Mouse (Mus musculus) forebrain, embryonic 11.5 days (tissue): ENCODE data around the gene Olfr622. TPM values are rescaled to one million over a fixed set of nuclear protein-coding genes. Genes with fewer than 3 reads are reported as not detected.

Experiments
- ATAC-seq: fragments of 200-750 bp; cut with Nextera tagmentation; replicated peaks from 2 replicates; pipeline ENCODE4 v1.8.0; 2017; ENCODE audit warnings: moderate TSS enrichment; ENCODE audit not compliant: low FRiP score
- DNase-seq: peaks from one replicate; pipeline ENCODE4 v3.0.0-alpha.2; 2017; ENCODE audit warnings: low spot score
- H3K27ac ChIP-seq: fragments of 300-500 bp; sonication (generic); 2 replicates; pipeline ENCODE4 v1.5.1; 2014; ENCODE audit warnings: low read depth, low read length
- H3K27me3 ChIP-seq: fragments of 300-500 bp; sonication (generic); 2 replicates; pipeline ENCODE4 v1.6.1; 2014; ENCODE audit warnings: mild to moderate bottlenecking, low read length, mixed read lengths; ENCODE audit not compliant: control insufficient read depth, insufficient read depth
- H3K36me3 ChIP-seq: fragments of 300-500 bp; sonication (generic); 2 replicates; pipeline ENCODE4 v1.6.1; 2014; ENCODE audit warnings: mild to moderate bottlenecking, low read length, moderate library complexity, mixed read lengths; ENCODE audit not compliant: control insufficient read depth, insufficient read depth
- H3K4me1 ChIP-seq: fragments of 300-500 bp; sonication (generic); replicated peaks from 2 replicates; pipeline ENCODE4 v1.6.1; 2014; ENCODE audit warnings: low read length, mixed read lengths; ENCODE audit not compliant: control insufficient read depth, insufficient read depth
- H3K4me2 ChIP-seq: fragments of 300-500 bp; sonication (generic); 2 replicates; pipeline ENCODE4 v1.6.1; 2014; ENCODE audit warnings: low read depth, mild to moderate bottlenecking, low read length, moderate library complexity, mixed read lengths; ENCODE audit not compliant: severe bottlenecking
- H3K4me3 ChIP-seq: fragments of 300-500 bp; sonication (generic); 2 replicates; pipeline ENCODE4 v1.5.1; 2014; ENCODE audit warnings: low read depth, low read length
- H3K9ac ChIP-seq: fragments of 300-500 bp; sonication (generic); 2 replicates; pipeline ENCODE4 v1.6.1; 2014; ENCODE audit warnings: low read length
- H3K9me3 ChIP-seq: fragments of 300-500 bp; sonication (generic); 2 replicates; pipeline ENCODE4 v1.6.1; 2016; ENCODE audit warnings: low read length, mixed read lengths; ENCODE audit not compliant: control insufficient read depth
- WGBS: fragments of 180-500 bp; shearing (Covaris S2); extraction: QIAGEN DNeasy Blood & Tissue Kit; methylation state at CpG from one replicate; pipeline ENCODE4 v1.1.7; 2014; 5-methylcytosine and 5-hydroxymethylcytosine counted together
- polyA plus RNA-seq: library from polyadenylated mRNA; unstranded; fragments of >200 nt; fragmentation: Nextera tagmentation; extraction: Ambion mirVana; gene quantifications from 2 replicates; pipeline ENCODE4 v1.2.1, GENCODE M21; 2014

Gene Olfr622
- polyA plus RNA-seq = not detected in 2 replicates

DNA sequence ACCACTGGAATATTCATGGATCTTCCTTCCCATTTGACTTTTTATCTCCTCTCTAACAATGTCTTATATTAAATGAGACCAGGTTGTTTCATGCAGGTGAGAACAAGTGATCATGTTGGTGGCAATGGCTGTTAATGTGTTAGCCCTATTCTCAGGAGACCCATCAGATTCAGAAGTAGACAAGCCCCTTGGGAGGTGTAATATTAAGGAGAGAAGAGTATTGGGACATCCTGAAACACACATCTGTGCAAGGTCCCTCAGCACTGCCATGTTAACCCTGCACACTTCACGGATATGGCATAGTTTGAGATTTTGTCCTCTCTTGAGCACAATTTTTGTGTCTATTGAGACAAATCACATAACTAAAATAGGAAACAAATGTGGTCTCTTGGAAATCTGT is at the start of gene Olfr622:
Olfr622 (minus strand) TSS at position 101 of the 400 bp plus-strand sequence.
- Histone ChIP-seq H3K27ac (no peak within 1 kb of the TSS), H3K4me2 (no peak within 1 kb of the TSS), H3K27me3 (no peaks in the 10 kb centered on the region), H3K36me3 (no peaks in the 10 kb centered on the region), H3K9ac (no peak within 1 kb of the TSS), H3K4me1 (no peaks in the 10 kb centered on the region), H3K9me3 (no peaks in the 10 kb centered on the region), H3K4me3 (no peak within 1 kb of the TSS)
- 89% methylated on average over 1 of the region's 1 CpGs for WGBS
- ATAC-seq (no peak), DNase-seq (no peak)

DNA sequence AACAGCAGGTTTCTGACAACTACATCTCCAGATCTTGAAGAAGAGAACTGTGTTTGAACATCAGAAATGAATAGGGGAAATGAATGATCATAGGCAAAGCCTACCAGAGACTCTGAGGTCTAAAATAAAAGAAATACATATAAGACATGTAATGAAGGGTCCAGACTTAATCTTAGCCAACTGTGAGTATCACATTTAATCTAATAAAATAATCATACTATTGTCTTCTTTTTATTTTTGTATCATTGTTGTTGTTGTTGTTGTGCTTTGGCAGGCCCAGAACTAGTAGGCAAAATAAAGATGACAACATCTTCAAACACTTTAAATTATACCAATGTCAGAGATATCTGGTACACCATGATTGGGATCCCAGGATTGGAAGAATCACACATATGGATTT is 39.9 kb upstream of the Olfr622 start, which contains the start of gene Olfr625-ps1:
Olfr625-ps1 (plus strand) TSS at position 301 of the 400 bp plus-strand sequence.
- no peak for ATAC-seq
- Histone ChIP-seq H3K27me3 (no peaks in the 10 kb centered on the region), H3K4me1 (no peaks in the 10 kb centered on the region), H3K9me3 (no peaks in the 10 kb centered on the region), H3K4me2 (no peak within 1 kb of the TSS), H3K4me3 (no peak within 1 kb of the TSS), H3K9ac (no peak within 1 kb of the TSS), H3K27ac (no peak within 1 kb of the TSS), H3K36me3 (no peaks in the 10 kb centered on the region)
- DNase-seq = no peak

DNA sequence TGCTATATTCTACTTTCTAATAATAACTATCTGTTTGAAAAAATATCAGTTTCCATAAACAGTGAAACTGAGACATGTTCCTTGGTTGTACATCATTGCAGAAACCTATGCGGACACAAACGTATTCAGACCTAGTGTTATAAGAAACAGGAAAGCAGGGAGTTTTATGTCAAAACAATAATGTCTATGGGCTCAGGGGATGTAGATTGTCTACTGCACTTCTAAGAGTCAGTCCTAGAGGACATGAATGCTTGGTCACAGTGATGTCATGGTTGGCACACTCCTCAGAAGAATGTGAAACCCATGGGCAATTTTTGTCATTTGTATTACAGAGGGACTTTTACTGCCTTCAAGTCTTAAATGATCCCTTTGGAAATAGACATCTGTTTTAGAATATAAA is 28.6 kb upstream of the Olfr622 start, which contains the start of gene Olfr624:
Olfr624 (minus strand) TSS at position 101 of the 400 bp plus-strand sequence.
- Histone ChIP-seq H3K9me3 (no peaks in the 10 kb centered on the region), H3K4me2 (no peak within 1 kb of the TSS), H3K36me3 (no peaks in the 10 kb centered on the region), H3K9ac (no peak within 1 kb of the TSS), H3K27ac (no peak within 1 kb of the TSS), H3K27me3 (no peaks in the 10 kb centered on the region), H3K4me3 (no peak within 1 kb of the TSS), H3K4me1 (no peaks in the 10 kb centered on the region)
- ATAC-seq = no peak
- WGBS = 90% methylated on average over 2 of the region's 2 CpGs
- DNase-seq = no peak

GRCm38 (mm10) chr7:103663598-103663997 is 21.1 kb upstream of the Olfr622 start, which contains the start of gene Olfr623:
TSS of gene Olfr623 (minus strand) at chr7:103663698.
- Histone ChIP-seq H3K9ac (no peak within 1 kb of the TSS), H3K4me2 (no peak within 1 kb of the TSS), H3K4me3 (no peak within 1 kb of the TSS), H3K4me1 (no peaks in the 10 kb centered on the region), H3K27me3 (no peaks in the 10 kb centered on the region), H3K9me3 (no peaks in the 10 kb centered on the region), H3K27ac (no peak within 1 kb of the TSS), H3K36me3 (no peaks in the 10 kb centered on the region)
- no peak for ATAC-seq
- no peak for DNase-seq

- DNase-seq (no peak), ATAC-seq (no peak)
- WGBS = 92% methylated on average over 4 of the region's 4 CpGs
- Histone ChIP-seq H3K4me3 (no peak overlapping the region), H3K9me3 (no peaks in the 10 kb centered on the region), H3K36me3 (no peaks in the 10 kb centered on the region), H3K9ac (no peak overlapping the region), H3K27me3 (no peaks in the 10 kb centered on the region), H3K4me1 (no peaks in the 10 kb centered on the region), H3K4me2 (no peak overlapping the region), H3K27ac (no peak overlapping the region)
These were observed 1.6 kb upstream of the Olfr622 start for GRCm38 (mm10) chr7:103644070-103644469.

GRCm38 (mm10) chr7:103636795-103637194 is 5.7 kb downstream of the Olfr622 start:
- DNase-seq (no peak), ATAC-seq (no peak)
- no peak overlapping the region for H3K9ac ChIP-seq
- H3K4me2 ChIP-seq = no peak overlapping the region
- H3K36me3 ChIP-seq = no peaks in the 10 kb centered on the region
- H3K9me3 ChIP-seq = no peaks in the 10 kb centered on the region
- H3K4me1 ChIP-seq = no peaks in the 10 kb centered on the region
- H3K27me3 ChIP-seq = no peaks in the 10 kb centered on the region
- H3K4me3 ChIP-seq = no peak overlapping the region
- H3K27ac ChIP-seq = no peak overlapping the region

DNA sequence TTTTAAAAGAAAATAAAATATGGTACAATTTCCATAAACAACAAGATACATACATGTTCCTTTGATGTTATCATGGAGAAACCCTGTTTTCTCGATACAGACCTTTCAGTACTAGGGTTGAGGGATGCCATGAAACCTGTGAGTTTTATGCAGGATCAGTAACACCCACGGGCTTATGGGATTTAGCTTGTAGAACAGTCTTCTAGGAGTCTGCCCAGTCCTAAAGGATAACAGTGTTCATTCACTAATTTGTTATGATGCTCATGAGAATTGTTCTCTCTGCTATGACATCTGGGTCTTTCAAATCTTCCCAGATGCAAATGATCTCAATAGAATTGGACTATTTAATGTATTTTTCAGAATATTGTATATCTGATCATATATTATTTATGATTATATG is 30.1 kb downstream of the Olfr622 start, which contains the start of gene Olfr620:
Olfr620 (minus strand) TSS at position 101 of the 400 bp plus-strand sequence.
- H3K9me3 ChIP-seq = no peaks in the 10 kb centered on the region
- 78% methylated on average over 2 of the region's 2 CpGs for WGBS
- no peak within 1 kb of the TSS for H3K9ac ChIP-seq
- no peaks in the 10 kb centered on the region for H3K4me1 ChIP-seq
- no peak within 1 kb of the TSS for H3K27ac ChIP-seq
- ATAC-seq (no peak), DNase-seq (no peak)
- H3K36me3 ChIP-seq = no peaks in the 10 kb centered on the region
- H3K4me2 ChIP-seq = no peak within 1 kb of the TSS
- H3K27me3 ChIP-seq = no peaks in the 10 kb centered on the region
- H3K4me3 ChIP-seq = no peak within 1 kb of the TSS

DNA sequence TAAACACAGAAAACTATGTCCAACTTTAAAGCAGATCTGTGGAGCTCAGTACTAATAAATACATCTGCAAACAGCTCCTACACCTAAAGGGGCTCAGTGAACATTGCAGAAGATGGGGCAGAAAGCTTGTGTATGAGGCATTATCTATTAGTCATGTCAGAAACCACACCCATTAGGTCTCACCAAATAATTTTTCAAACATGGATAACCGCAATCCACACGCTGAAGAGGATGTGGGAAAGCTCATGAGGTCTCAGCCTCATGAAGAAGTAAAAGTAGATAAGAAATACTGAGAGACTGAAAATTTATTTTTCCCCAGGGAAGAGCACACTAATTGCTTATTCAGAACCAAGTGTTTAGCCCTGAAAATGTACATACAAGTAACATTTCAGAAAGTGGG is 35.1 kb downstream of the Olfr622 start:
- 84% methylated on average over 2 of the region's 2 CpGs for WGBS
- Histone ChIP-seq H3K4me2 (no peak overlapping the region), H3K4me1 (no peaks in the 10 kb centered on the region), H3K27ac (no peak overlapping the region), H3K36me3 (no peaks in the 10 kb centered on the region), H3K27me3 (no peaks in the 10 kb centered on the region), H3K4me3 (no peak overlapping the region), H3K9me3 (no peaks in the 10 kb centered on the region), H3K9ac (no peak overlapping the region)
- ATAC-seq (no peak), DNase-seq (no peak)

GRCm38 (mm10) chr7:103600275-103600674 is 42.2 kb downstream of the Olfr622 start, which contains the start of gene Olfr619:
TSS of gene Olfr619 (plus strand) at chr7:103600575.
- Histone ChIP-seq H3K4me3 (no peak within 1 kb of the TSS), H3K9ac (no peak within 1 kb of the TSS), H3K4me1 (no peaks in the 10 kb centered on the region), H3K4me2 (no peak within 1 kb of the TSS), H3K27ac (no peak within 1 kb of the TSS), H3K36me3 (no peaks in the 10 kb centered on the region), H3K27me3 (no peaks in the 10 kb centered on the region), H3K9me3 (no peaks in the 10 kb centered on the region)
- no peak for ATAC-seq
- no peak for DNase-seq
